Mouse (Mus musculus): ENCODE data around the gene Scgb1b30.
"Not testable (repeated sequence)": the region's sequence is repeated elsewhere in the genome, so short reads cannot be mapped to it uniquely, and the experiment has no call there.

Gene Scgb1b30

DNA sequence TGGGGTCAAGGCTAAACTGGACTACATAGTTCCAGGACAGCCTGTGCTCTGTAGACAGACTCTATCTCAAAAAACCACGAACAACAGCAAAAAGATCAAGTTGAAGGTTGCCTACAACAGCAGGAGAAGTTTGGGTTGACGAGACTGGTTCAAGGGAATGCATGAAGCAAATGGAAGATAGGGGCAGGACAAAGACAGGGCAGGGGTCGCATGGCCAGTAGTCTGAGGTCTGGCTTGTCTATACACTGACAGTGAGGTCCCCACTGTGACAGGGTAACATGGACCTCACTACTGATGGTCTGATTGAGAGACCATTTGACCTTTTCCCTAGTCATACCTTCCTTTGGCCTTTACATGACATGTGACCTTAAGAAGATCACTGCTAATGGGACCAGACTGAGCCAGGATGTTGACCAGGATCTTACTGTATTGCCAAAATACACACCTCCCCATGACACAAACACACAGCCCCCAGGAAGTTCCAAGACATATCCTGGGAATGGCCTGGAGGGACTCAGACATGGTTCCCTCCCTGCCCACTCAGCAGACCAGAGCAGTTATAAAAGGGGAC lies at the start of gene Scgb1b30:
Gene Scgb1b30 (plus strand): TSS at position 521 of the 571 bp plus-strand sequence.
- no peak for DNase-seq

DNA sequence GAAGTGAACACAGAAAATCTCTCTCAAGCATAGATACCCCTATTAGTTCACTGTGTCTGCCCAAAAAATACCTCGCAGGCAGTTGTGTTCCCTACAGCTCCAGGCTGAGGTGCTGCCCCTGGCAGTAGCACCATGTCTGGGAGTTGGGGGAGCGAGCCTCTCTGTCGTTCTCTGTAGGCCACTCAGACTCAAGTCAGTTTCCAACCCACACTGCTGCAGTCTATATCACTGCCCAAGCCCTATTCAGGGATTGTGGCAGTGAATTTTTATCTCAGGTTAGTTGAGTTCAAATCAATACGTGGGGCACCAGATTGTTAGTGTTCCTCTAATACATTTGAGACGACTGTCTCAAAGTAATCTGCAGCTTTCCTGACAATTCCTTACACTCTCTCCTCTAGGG lies 27.1 kb upstream of the Scgb1b30 start:
- DNase-seq = not testable (repeated sequence)

DNA sequence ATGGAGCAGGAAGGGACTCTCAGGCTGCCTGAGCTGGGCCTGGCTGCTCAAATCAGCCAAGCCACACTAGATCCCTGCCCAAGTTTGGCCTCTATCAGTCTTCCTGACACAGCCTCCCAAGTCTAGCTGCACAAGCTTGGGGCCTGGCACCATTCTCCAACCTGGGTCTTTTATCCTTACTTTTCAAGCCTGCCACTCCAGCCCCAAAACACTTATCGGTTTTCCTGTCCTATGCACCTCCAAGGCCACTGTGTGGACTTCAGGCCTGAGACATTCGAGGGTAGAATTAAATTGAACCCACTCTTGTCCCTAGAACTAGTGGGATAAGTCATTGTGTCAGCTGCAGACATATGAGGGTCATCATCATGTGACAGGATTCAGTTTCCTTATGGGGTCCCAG lies 4.8 kb downstream of the Scgb1b30 start:
- DNase-seq = no peak

- DNase-seq = no peak
Measured at GRCm38 (mm10) chr7:34101276-34101675, 6.0 kb downstream of the Scgb1b30 start.

DNA sequence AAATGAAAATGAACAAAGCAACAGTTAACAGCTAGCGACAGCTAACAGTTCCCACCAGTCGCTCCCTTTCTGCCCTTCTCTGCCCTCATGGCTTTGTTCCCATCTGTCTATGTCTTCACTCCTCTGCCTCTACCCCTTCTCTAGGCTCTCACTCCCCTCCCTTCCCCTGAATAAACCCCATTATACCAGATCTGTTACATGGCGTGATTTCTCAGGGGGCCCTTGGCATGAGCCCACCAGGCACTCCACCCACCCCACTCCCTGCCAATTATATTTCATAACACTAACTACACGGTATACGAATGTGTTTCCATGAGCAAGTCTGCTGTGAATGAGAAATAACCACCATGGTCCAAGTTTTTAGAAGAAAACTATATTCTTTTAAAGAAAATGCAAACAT lies 14.0 kb downstream of the Scgb1b30 start:
- no peak for DNase-seq

DNA sequence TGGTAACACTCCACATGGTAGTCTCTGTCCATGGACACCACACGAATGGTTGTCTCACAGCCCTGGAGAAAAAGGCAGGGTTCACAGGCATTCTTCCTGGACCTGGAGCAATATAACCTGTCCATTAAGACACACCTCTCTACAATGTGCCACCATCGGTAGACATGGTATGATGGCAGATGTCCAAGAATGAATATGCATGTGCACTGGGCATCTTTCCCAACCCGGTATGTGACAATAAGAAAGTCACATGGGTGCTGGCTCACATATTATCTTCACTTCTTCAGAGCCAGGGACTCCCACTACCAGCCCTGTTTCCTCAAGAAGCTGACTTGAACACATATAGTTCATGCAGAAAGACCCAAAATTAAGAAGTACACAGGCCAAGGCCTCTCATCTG lies 21.4 kb downstream of the Scgb1b30 start:
- no peak for DNase-seq

DNA sequence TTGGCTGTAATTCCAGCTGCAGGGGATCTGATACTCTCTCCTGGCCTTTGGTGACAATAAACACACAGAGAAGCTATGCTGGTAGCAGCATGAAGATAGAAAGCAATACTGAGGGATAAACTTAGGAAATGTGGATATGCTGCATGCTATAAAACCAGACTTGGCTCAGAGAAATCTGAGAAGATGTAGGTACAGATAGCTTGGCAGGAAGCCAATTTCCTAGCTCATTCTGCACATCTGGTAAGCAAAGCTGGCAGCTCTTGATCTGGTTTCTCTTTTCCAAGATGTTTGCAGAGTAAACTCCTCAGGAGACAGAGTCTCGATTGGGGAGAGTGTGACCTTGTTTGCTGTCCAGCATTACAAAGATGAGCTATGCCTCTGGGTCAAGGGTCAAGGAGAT lies 25.4 kb downstream of the Scgb1b30 start:
- DNase-seq = not testable (repeated sequence)

GRCm38 (mm10) chr7:34122987-34123720 lies 27.9 kb downstream of the Scgb1b30 start:
- no peak for DNase-seq

- no peak for DNase-seq
Measured at GRCm38 (mm10) chr7:34125346-34125745, 30.1 kb downstream of the Scgb1b30 start.

- DNase-seq = no peak
Measured at GRCm38 (mm10) chr7:34126291-34126690, 31.1 kb downstream of the Scgb1b30 start.

- no peak for DNase-seq
Measured at GRCm38 (mm10) chr7:34131118-34131517, 35.9 kb downstream of the Scgb1b30 start.

GRCm38 (mm10) chr7:34131959-34132354 lies 36.7 kb downstream of the Scgb1b30 start:
- DNase-seq = no peak

DNA sequence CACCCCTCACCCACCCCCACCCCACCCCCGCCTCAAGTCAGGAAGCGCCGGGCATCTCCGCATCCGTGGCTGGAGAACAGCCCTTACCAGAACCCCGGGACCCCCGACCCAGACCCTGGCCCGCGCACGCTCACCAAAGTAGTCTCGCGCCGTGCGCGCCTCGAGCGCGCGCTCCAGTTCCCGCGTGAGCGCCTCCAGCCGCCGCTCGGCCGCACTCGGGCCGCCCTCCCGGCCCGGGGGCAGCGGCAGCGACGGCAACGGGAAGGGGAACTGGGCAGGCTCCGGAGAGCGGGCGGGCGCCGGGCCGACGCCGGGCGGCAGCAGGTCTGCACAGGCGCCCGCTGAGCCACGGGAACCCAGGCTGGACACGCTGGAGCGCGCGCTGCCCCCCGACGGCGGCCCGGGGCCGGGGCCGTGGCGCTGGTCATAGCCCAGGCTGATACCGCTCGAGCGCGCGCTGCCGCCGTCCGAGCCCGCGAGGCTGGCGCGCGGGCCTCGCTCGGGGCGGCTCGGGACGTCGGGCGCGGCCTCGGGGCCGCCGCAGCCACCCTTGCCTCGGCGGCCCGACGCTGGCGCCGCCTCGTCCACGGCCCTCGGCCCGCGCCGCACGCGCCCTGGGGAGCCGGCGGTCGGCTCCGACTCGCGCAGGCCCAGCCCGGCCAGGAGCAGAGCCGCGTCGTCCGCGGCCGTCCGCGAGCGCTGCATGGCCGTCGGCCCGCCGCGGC lies 37.3 kb downstream of the Scgb1b30 start:
- peak; percentile 16 for DNase-seq

GRCm38 (mm10) chr7:34133117-34133762 lies 38.0 kb downstream of the Scgb1b30 start, which contains the start of gene Wtip:
Wtip (minus strand) TSS chr7:34133268.
- peak; percentile 41 for DNase-seq

DNA sequence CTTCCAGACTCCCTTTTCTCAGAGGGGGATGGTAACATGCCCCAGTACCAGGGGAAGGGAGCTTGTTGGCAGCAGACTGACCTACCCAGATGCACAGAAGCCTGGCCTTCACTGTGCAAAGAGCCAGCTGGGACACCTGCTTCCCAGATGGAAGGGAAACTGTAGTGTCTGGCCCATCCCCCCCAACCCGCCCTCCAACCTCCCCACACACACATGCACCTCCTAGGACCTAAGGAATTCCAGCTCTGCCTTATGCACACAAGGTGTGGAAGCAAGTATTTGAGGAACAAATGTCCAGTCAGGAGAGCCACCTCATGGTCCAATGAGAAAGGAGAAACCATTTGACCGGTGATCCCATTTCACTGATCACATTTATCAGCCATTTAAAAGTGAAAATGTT lies 39.1 kb downstream of the Scgb1b30 start:
- no peak for DNase-seq

GRCm38 (mm10) chr7:34139493-34139892 lies 44.3 kb downstream of the Scgb1b30 start:
- no peak for DNase-seq

DNA sequence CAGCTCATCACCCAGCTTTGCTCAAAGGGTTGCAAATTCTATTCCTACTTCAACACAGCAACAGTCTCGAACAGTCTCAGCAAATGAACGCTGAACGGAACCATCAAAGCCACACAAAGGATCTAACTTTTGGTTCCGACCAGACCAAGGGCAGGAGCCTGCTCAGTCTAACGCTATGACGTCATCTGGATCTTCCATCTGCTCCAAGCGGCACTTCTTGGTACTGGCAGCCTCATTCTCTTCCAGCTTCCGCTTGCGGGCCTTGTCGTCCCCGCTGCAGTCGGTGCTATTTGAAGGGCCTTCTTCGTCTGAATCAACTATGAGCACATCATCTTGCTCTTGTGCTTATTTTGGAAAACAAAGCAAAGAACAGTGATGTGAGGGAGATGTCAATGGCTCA lies 45.9 kb downstream of the Scgb1b30 start:
- no peak for DNase-seq

DNA sequence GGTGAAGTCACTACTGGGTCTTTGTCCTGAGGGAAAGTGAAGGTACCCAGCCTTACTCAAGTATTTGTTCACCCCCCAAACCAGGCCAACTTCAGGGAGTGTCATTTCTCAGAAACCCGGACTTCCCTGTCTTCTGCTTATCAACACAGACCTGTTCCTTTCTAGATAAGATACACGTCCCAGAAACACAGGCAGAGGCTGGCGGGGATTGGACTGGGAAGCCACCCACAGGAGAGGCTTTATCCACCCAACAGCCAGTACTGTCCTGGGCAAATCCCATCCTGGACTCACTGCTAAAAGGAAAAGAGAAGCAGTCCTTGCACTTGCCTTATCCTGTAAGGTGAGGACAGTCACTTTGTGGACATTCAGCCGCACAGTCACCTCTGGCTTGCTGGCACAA lies 52.0 kb downstream of the Scgb1b30 start:
- no peak for DNase-seq
